Mouse (Mus musculus) urinary bladder, postnatal 4 days (tissue): Measurements from ENCODE around the gene Dbp.

Experiments used
- DNase-seq, 2 experiments: peaks; one replicate each; pipeline ENCODE4 v3.0.0; 2021 to 2022; ENCODE audit warnings: low spot score in 2 of 2

Dbp gene

GRCm38 (mm10) chr7:45711316-45712021 lies 6.6 kb downstream of the Dbp start:
- DNase-seq: no peak

- DNase-seq: no peak
Observed at GRCm38 (mm10) chr7:45712022-45712757, 7.3 kb downstream of the Dbp start.

GRCm38 (mm10) chr7:45713396-45713795 lies 8.5 kb downstream of the Dbp start:
- no peak for DNase-seq

GRCm38 (mm10) chr7:45713881-45714520 lies 9.1 kb downstream of the Dbp start:
- DNase-seq: no peak

- DNase-seq: no peak
Observed at GRCm38 (mm10) chr7:45714630-45715089, 9.8 kb downstream of the Dbp start.

- peak; percentile 98 to 99 for DNase-seq
Observed at GRCm38 (mm10) chr7:45715090-45715708, 10.3 kb downstream of the Dbp start, which contains the start of gene Rpl18. TSS of gene Rpl18 (plus strand) at chr7:45715457.

GRCm38 (mm10) chr7:45715741-45716459 lies 11.0 kb downstream of the Dbp start:
- no peak for DNase-seq

GRCm38 (mm10) chr7:45716460-45716857 lies 11.6 kb downstream of the Dbp start:
- no peak for DNase-seq

GRCm38 (mm10) chr7:45716952-45717917 lies 12.3 kb downstream of the Dbp start:
- DNase-seq: no peak

- peak; percentile 97 to 99 for DNase-seq
Observed at GRCm38 (mm10) chr7:45717918-45718297, 13.0 kb downstream of the Dbp start, which contains the start of gene Sphk2. TSS of gene Sphk2 (minus strand) at chr7:45718002.

- DNase-seq: no peak
Observed at GRCm38 (mm10) chr7:45718331-45718730, 13.4 kb downstream of the Dbp start.

- DNase-seq: no peak
Observed at GRCm38 (mm10) chr7:45719180-45719579, 14.3 kb downstream of the Dbp start.

GRCm38 (mm10) chr7:45719738-45720412 lies 15.0 kb downstream of the Dbp start:
- no peak for DNase-seq

GRCm38 (mm10) chr7:45720413-45721233 lies 15.7 kb downstream of the Dbp start, which contains the start of gene Fam83e:
TSS of gene Fam83e (plus strand) at chr7:45721212.
- DNase-seq: no peak

- DNase-seq: no peak
Observed at GRCm38 (mm10) chr7:45721234-45721571, 16.3 kb downstream of the Dbp start.

GRCm38 (mm10) chr7:45721642-45722347 lies 16.9 kb downstream of the Dbp start:
- DNase-seq: no peak

- DNase-seq: no peak
Observed at GRCm38 (mm10) chr7:45722348-45722713, 17.4 kb downstream of the Dbp start.

- no peak for DNase-seq
Observed at GRCm38 (mm10) chr7:45723301-45723700, 18.4 kb downstream of the Dbp start.
